Mouse (Mus musculus) adrenal gland, adult 18-20 months (tissue): ENCODE results near the gene 4931408C20Rik. TPM values are rescaled to one million over a fixed set of nuclear protein-coding genes. Genes with fewer than 3 reads are reported as not detected.

Experiments used
- DNase-seq, 2 experiments: peaks; one replicate each; pipeline ENCODE4 v3.0.0; 2021 to 2022; ENCODE audit warnings: low spot score in 2 of 2
- long read RNA-seq, 2 experiments: library from polyadenylated mRNA; stranded (forward); transcript quantifications; one replicate each; pipeline ENCODE4 v2.0.0; 2021
- total RNA-seq, 2 experiments: library from RNA; stranded (reverse); gene quantifications; 1 replicate in 1 of 2; 2 replicates in 1 of 2; pipeline ENCODE4 v1.2.3; 2021

The 4931408C20Rik gene
- not detected for total RNA-seq
- long read RNA-seq, experiment 1, result 0 reads
- long read RNA-seq, experiment 2, result 0 reads

GRCm38 (mm10) chr1:26686842-26687760, at the start of gene 4931408C20Rik:
Gene 4931408C20Rik, minus strand, starts transcription at chr1:26687460.
- peak; percentile 5 to 21 for DNase-seq

GRCm38 (mm10) chr1:26687926-26688325, 666 bp upstream of the 4931408C20Rik start:
- DNase-seq, result no peak

- no peak for DNase-seq
These were observed 1.1 kb downstream of the 4931408C20Rik start for GRCm38 (mm10) chr1:26685952-26686693.

GRCm38 (mm10) chr1:26685383-26685782, 1.9 kb downstream of the 4931408C20Rik start:
- no peak for DNase-seq

- no peak for DNase-seq
These were observed 37.4 kb downstream of the 4931408C20Rik start for GRCm38 (mm10) chr1:26649704-26650388.

GRCm38 (mm10) chr1:26636051-26636450, 51.2 kb downstream of the 4931408C20Rik start:
- no peak for DNase-seq
